Mouse (Mus musculus) intestine, postnatal 0 days (tissue): ENCODE measurements around the gene Tmem216. TPM values are rescaled to one million over a fixed set of nuclear protein-coding genes. Genes with fewer than 3 reads are reported as not detected.

Source experiments
- ATAC-seq: fragments of 200-750 bp; cut with Nextera tagmentation; 2 replicates; pipeline ENCODE4 v1.8.0; 2017; ENCODE audit warnings: mild to moderate bottlenecking, moderate TSS enrichment, moderate library complexity
- H3K27ac ChIP-seq: fragments of 300-500 bp; sonication (generic); 2 replicates; pipeline ENCODE4 v1.5.1; 2014; ENCODE audit warnings: mild to moderate bottlenecking, low read depth, low read length, moderate library complexity
- H3K27me3 ChIP-seq: fragments of 300-500 bp; sonication (generic); replicated peaks from 2 replicates; pipeline ENCODE4 v1.6.1; 2014; ENCODE audit warnings: low read length, mixed read lengths; ENCODE audit not compliant: control insufficient read depth, insufficient read depth
- H3K36me3 ChIP-seq: fragments of 300-500 bp; sonication (generic); 2 replicates; pipeline ENCODE4 v1.6.1; 2014; ENCODE audit warnings: mild to moderate bottlenecking, moderate library complexity; ENCODE audit not compliant: control insufficient read depth, insufficient read depth
- H3K4me1 ChIP-seq: fragments of 300-500 bp; sonication (generic); replicated peaks from 2 replicates; pipeline ENCODE4 v1.6.1; 2014; ENCODE audit warnings: antibody characterized with exemption, low read length, mixed read lengths; ENCODE audit not compliant: control insufficient read depth, insufficient read depth
- H3K4me2 ChIP-seq: fragments of 300-500 bp; sonication (generic); replicated peaks from 2 replicates; pipeline ENCODE4 v1.6.1; 2014; ENCODE audit warnings: low read depth, mild to moderate bottlenecking, moderate library complexity
- H3K4me3 ChIP-seq: fragments of 300-500 bp; sonication (generic); 2 replicates; pipeline ENCODE4 v1.5.1; 2014; ENCODE audit warnings: low read depth, low read length
- H3K9ac ChIP-seq: fragments of 300-500 bp; sonication (generic); 2 replicates; pipeline ENCODE4 v1.6.1; 2014; ENCODE audit warnings: mild to moderate bottlenecking, low read depth, low read length
- H3K9me3 ChIP-seq: fragments of 300-500 bp; sonication (generic); 2 replicates; pipeline ENCODE4 v1.6.1; 2016; ENCODE audit warnings: mixed run types; ENCODE audit not compliant: control insufficient read depth
- CTCF ChIP-seq: sonication (generic); IDR thresholded peaks from 2 replicates; pipeline ENCODE4 v1.5.1; 2016; ENCODE audit warnings: low read depth, mild to moderate bottlenecking, control low read depth, antibody characterized with exemption, moderate library complexity
- WGBS: fragments of 180-500 bp; shearing (Covaris S2); extraction: QIAGEN DNeasy Blood & Tissue Kit; methylation state at CpG from one replicate; pipeline ENCODE4 v1.1.7; 2014; 5-methylcytosine and 5-hydroxymethylcytosine counted together
- polyA plus RNA-seq: library from polyadenylated mRNA; unstranded; fragments of >200 nt; fragmentation: Nextera tagmentation; extraction: Ambion mirVana; gene quantifications from 2 replicates; pipeline ENCODE4 v1.2.1, GENCODE M21; 2015

Tmem216 gene
- polyA plus RNA-seq, 1 experiment from 2014 or later: 12.2 TPM

DNA sequence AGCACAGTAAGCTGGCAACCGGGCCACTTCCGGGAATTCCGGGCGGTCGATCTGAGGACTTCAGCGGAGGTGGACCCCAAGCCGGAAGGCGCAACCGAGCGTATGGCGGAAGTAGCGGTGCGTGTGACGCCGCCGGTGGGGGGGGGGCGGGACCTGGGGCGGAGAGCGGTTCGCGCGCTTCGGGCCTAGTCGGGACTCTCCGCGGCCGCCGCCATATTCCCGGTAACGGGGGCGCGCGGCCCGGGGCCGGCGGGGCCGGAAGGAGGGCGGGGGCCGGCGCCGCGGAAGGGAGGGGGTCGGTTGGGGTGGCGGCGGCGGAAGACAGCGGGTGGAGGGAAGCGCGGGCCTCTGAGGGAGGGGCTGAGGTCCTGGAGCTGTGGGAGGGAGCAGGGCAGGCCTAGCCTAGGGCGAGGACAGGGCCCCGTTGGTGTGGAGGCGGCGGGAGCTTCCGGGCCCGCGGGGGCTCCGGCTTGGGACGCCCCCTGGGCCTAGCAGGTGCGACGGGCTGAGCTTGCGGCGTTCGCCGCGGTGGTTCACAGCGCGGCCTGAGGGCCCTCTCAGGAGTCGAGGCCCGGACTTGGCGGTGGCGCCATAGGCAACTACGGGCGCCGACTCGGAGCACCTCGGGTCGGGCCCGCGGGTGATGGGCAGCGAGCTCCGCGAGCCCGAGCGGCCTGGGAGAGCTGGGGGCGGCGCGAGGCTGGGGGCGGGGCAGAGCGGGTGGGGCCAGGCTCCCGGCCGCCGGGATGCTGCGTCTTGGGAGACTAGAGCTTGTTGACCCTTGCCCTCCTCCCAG lies 30.7 kb downstream of the Tmem216 start, which contains the start of gene Cpsf7:
TSS of gene Cpsf7 (plus strand) at position 161 of the 796 bp plus-strand sequence.
- no peaks in the 10 kb centered on the region for H3K9me3 ChIP-seq
- H3K36me3 ChIP-seq: no peaks in the 10 kb centered on the region
- TF ChIP-seq CTCF: no peak
- peak within 1 kb of the TSS; percentile 100 for H3K27ac ChIP-seq
- H3K4me3 ChIP-seq: peak within 1 kb of the TSS; percentile 91
- peak within 1 kb of the TSS; percentile 99 for H3K9ac ChIP-seq
- 0% methylated on average over 87 of the region's 93 CpGs for WGBS
- H3K4me2 ChIP-seq: peak within 1 kb of the TSS; percentile 72
- H3K27me3 ChIP-seq: no peaks in the 10 kb centered on the region
- ATAC-seq: peak; percentile 96
- H3K4me1 ChIP-seq: peaks cover 7% of the 10 kb centered on the region

DNA sequence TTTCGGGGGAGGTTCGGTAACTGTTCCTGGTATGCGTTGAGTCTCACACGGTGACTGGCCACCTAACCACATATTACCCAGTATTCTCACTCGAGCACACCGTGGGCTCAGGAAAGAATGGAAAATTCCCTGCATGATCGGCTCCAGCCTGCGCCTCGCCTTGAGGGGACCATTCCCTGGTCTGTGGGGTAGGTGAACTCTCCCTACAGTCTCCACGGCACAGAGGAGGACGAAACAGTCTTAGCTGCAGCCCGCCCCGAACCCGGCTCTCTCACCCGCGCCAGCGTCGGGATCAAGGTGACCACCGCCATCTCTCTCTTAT lies 31.3 kb downstream of the Tmem216 start:
- Histone ChIP-seq H3K9me3 (no peaks in the 10 kb centered on the region), H3K36me3 (no peaks in the 10 kb centered on the region), H3K4me3 (peak overlapping the region; percentile 91), H3K4me2 (peak overlapping the region; percentile 72), H3K9ac (peak overlapping the region; percentile 99), H3K27me3 (no peaks in the 10 kb centered on the region), H3K4me1 (peaks cover 7% of the 10 kb centered on the region), H3K27ac (peak overlapping the region; percentile 100)
- TF ChIP-seq CTCF: no peak
- under 1% methylated on average over 19 of the region's 19 CpGs for WGBS
- no peak; the same call in 1 of the 2 replicates for ATAC-seq

DNA sequence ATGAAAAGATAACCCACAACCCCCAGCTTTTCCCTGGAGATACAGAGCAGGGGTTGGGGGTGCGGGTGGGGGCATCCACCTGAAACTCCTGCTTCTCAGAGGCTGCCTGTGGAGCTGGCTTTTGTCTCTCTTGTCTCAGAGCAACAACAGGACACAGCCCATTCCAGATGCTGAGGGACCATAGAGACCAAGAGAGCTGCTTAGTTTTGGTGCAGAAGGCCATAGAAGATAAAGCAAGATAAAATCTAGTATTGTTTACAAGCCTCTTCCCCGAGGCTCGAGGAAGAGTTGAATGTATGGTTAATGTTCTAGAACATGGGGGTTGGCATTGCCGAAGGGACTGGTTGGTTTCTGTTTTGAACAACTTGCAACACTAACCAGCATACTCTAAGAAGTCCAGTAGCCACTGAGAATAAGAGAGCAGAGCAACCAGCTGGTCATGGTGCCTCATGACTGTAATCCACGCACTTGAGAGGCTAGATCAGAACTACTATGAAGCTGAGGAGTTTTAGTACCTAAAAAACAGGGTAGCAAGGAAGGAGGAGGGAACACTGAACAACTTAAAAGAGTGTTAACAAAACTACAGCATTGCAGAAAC lies 32.5 kb downstream of the Tmem216 start:
- TF ChIP-seq CTCF: no peak
- Histone ChIP-seq H3K9me3 (no peaks in the 10 kb centered on the region), H3K4me1 (peaks cover 7% of the 10 kb centered on the region), H3K4me2 (peak overlapping the region; percentile 72; the same call in 1 of the 2 replicates), H3K27me3 (no peaks in the 10 kb centered on the region), H3K4me3 (no peak overlapping the region), H3K27ac (no peak overlapping the region), H3K9ac (no peak overlapping the region), H3K36me3 (no peaks in the 10 kb centered on the region)
- WGBS: 53% methylated on average over 5 of the region's 5 CpGs
- ATAC-seq: no peak

DNA sequence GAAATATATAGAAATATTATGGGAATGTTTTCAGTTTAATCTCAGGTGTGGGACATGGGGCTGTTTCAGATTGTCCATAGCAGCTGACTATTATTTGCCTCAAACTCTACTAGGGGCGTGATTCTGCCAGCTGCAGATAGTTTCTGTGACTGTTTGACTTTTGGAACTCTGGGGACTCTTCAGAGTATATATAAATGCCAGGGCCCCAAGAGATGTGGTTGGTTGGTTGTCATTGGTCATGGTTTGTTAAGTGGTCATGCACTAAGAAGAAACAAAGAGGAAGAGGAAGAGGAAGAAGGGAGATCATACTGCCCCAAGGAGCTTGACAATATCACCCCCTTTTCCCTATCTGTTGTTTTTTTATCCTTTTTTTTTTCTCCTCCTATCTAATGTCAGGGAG lies 34.1 kb downstream of the Tmem216 start:
- no peak for ATAC-seq
- no peaks in the 10 kb centered on the region for H3K27me3 ChIP-seq
- no peak overlapping the region for H3K9ac ChIP-seq
- peaks cover 7% of the 10 kb centered on the region for H3K36me3 ChIP-seq
- no peak for TF ChIP-seq CTCF
- no peak overlapping the region for H3K4me3 ChIP-seq
- no peak overlapping the region for H3K4me2 ChIP-seq
- H3K4me1 ChIP-seq: peaks cover 7% of the 10 kb centered on the region
- H3K27ac ChIP-seq: no peak overlapping the region
- no peaks in the 10 kb centered on the region for H3K9me3 ChIP-seq
- 46% methylated on average over 1 of the region's 1 CpGs for WGBS

DNA sequence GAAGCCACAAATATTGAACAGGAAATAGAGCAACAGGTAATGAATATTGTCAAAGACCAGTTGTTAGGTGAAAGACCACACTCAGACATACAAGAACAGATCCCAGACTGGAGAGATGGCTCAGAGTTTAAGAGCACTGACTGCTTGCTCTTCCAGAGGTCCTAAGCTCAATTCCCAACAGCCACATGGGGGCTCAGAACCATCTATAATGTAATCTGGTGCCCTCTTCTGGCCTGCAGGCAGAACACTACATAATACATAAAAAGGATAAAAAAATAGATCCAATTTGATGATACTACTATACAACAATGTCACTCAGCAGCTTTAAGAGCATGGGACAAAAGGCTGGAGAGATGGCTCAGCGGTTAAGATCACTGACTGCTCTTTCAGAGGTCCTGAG lies 35.7 kb downstream of the Tmem216 start:
- Histone ChIP-seq H3K4me1 (no peaks in the 10 kb centered on the region), H3K9me3 (no peaks in the 10 kb centered on the region), H3K27ac (no peak overlapping the region), H3K4me3 (no peak overlapping the region), H3K36me3 (peaks cover 17% of the 10 kb centered on the region), H3K9ac (no peak overlapping the region), H3K27me3 (no peaks in the 10 kb centered on the region), H3K4me2 (no peak overlapping the region)
- no peak for ATAC-seq
- peak; percentile 70 for TF ChIP-seq CTCF
- WGBS: 50% methylated on average over 1 of the region's 1 CpGs

DNA sequence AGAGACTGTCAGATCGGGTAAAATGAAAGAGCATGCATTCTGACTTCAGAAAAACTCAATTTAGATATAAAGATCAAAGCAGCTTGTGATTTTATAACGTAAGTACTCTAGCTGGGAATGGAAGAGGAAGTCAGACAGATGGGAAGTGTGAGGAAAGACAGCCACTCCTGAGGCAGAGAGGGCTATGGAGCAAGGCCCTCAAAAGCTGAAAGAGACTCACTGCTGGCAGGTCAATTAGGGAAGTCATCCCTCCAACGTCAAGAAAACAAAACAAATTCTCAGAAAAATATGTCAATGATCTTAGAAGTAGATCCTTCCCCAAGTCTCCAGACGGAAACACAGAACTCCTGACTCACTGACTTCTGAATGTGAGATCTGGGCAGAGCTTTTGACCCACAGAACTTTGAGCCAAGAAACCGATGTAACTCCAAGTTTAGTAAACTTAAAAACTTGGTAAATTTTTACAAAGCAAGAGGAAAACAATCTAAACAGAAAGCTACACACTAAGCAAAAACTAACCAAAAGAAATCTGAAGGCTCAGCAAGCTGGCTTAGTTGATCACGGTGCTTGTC lies 45.2 kb downstream of the Tmem216 start:
- no peaks in the 10 kb centered on the region for H3K9me3 ChIP-seq
- 71% methylated on average over 6 of the region's 6 CpGs for WGBS
- no peaks in the 10 kb centered on the region for H3K4me1 ChIP-seq
- H3K36me3 ChIP-seq: peaks cover 44% of the 10 kb centered on the region
- TF ChIP-seq CTCF: no peak
- H3K4me3 ChIP-seq: no peak overlapping the region
- H3K27ac ChIP-seq: no peak overlapping the region
- no peaks in the 10 kb centered on the region for H3K27me3 ChIP-seq
- H3K4me2 ChIP-seq: no peak overlapping the region
- H3K9ac ChIP-seq: no peak overlapping the region
- no peak for ATAC-seq
